Mouse (Mus musculus): Measurements from ENCODE around the gene Tuba1a. TPM values are rescaled to one million over a fixed set of nuclear protein-coding genes. Genes with fewer than 3 reads are reported as not detected.
"Not testable (repeated sequence)": the region's sequence is repeated elsewhere in the genome, so short reads cannot be mapped to it uniquely, and the experiment has no call there.

The Tuba1a gene
- polyA plus RNA-seq, 1 experiment from 2014 or later: 602 TPM

DNA sequence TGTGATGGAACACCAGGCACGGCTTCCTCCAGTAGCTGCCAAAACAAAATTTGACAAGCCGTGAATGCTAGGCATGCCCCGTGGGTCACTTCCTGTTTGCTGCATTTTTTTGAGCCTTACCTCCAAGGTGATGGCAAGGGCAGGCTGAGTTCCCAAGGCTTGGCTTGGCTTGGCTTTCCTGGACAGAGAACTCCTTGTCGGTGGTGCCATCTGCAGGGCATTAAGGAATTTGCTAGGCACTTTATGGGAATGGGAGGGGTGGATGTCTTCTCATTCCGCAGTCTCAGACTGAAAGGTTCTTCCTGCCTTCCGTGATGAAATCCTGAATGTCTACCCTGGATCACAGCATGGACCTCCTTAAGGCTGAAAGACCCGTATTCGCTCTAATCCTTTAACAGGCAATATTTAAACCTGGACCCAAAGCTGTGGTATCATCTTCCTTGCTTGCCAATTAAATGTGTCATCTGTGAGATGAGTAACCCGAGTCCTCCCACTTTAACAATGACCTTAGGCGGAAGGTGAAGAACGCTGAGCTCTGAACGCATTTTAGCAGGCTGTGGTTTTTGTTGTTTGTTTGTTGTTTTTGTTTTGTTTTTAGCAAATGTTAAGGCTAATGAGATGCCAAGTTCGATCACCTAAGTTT is 24.8 kb downstream of the Tuba1a start:
- H3K27me3 ChIP-seq (ENCODE audit: control insufficient read depth, insufficient read depth, low read length): no peaks in the 10 kb centered on the region
- DNase-seq (ENCODE audit: low spot score) (peak; percentile 84), ATAC-seq (ENCODE audit: low FRiP score, low TSS enrichment) (peak; percentile 82)
- no peak overlapping the region for H3K4me2 ChIP-seq (replicated peaks; ENCODE audit: low read depth)
- H3K9ac ChIP-seq (ENCODE audit: low read length): no peak overlapping the region
- H3K36me3 ChIP-seq (ENCODE audit: control insufficient read depth, insufficient read depth, low read length): peaks cover 5% of the 10 kb centered on the region
- H3K27ac ChIP-seq (replicated peaks): no peak overlapping the region
- H3K4me1 ChIP-seq (replicated peaks; ENCODE audit: control insufficient read depth, insufficient read depth): no peaks in the 10 kb centered on the region
- no peak overlapping the region for H3K4me3 ChIP-seq (ENCODE audit: low read depth, low read length)
- TF ChIP-seq CTCF (IDR thresholded peaks at IDR 0.05; ENCODE audit: low read depth) (peak; percentile 88), EP300 (optimal IDR thresholded peaks at IDR 0.05) (no peak)
- no peaks in the 10 kb centered on the region for H3K9me3 ChIP-seq (ENCODE audit: control insufficient read depth, low read length)
- WGBS: 15% methylated on average over 13 of the region's 13 CpGs

DNA sequence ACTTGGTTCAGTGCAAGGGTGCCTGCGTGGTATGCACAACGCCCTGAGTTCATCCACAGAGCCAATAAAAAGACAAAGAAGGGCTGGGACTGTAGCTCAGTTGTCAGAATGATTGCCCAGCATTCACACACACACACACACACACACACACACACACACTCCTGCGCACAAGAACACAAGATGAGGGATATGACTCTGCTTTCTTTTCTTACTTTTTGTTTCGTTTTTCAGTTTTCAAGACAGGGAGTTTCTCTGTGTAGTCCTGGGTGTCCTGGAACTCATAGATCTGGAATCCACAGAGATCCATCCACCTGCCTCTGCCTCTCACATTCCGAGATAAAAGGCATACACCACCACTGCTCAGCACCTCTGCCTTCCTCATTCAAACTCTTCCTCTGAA is 25.9 kb downstream of the Tuba1a start:
- H3K4me3 ChIP-seq (ENCODE audit: low read depth, low read length): no peak overlapping the region
- H3K4me1 ChIP-seq (replicated peaks; ENCODE audit: control insufficient read depth, insufficient read depth): no peaks in the 10 kb centered on the region
- no peaks in the 10 kb centered on the region for H3K27me3 ChIP-seq (ENCODE audit: control insufficient read depth, insufficient read depth, low read length)
- 72% methylated on average over 5 of the region's 5 CpGs for WGBS
- TF ChIP-seq EP300 (optimal IDR thresholded peaks at IDR 0.05) (no peak), CTCF (IDR thresholded peaks at IDR 0.05; ENCODE audit: low read depth) (no peak)
- no peaks in the 10 kb centered on the region for H3K9me3 ChIP-seq (ENCODE audit: control insufficient read depth, low read length)
- no peak overlapping the region for H3K4me2 ChIP-seq (replicated peaks; ENCODE audit: low read depth)
- H3K36me3 ChIP-seq (ENCODE audit: control insufficient read depth, insufficient read depth, low read length): peaks cover 5% of the 10 kb centered on the region
- no peak overlapping the region for H3K9ac ChIP-seq (ENCODE audit: low read length)
- no peak overlapping the region for H3K27ac ChIP-seq (replicated peaks)
- ATAC-seq (ENCODE audit: low FRiP score, low TSS enrichment): no peak
- DNase-seq (ENCODE audit: low spot score): no peak

DNA sequence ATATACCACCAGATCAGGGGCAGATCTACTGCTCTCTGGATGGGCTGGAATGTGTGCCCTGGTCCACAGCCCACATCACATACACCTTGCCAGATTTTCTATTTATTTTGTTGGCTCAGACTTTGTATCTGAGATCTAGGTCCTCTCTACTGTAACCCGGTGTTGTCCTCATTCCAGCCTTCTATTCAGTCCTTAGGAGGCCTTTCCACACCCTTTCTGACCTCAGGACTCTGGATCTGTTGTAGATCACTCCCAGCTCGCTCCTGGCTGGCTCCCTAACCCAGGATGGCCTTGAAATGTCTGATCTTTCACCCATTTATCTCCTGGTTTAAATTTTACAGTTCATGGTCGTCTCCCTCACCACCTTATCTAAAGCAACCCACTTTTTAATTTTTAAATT is 28.8 kb downstream of the Tuba1a start:
- Histone ChIP-seq H3K27ac (replicated peaks) (no peak overlapping the region), H3K4me2 (replicated peaks; ENCODE audit: low read depth) (no peak overlapping the region), H3K4me1 (replicated peaks; ENCODE audit: control insufficient read depth, insufficient read depth) (no peaks in the 10 kb centered on the region), H3K36me3 (ENCODE audit: control insufficient read depth, insufficient read depth, low read length) (no peaks in the 10 kb centered on the region), H3K9me3 (ENCODE audit: control insufficient read depth, low read length) (no peaks in the 10 kb centered on the region), H3K4me3 (ENCODE audit: low read depth, low read length) (no peak overlapping the region), H3K27me3 (ENCODE audit: control insufficient read depth, insufficient read depth, low read length) (no peaks in the 10 kb centered on the region), H3K9ac (ENCODE audit: low read length) (no peak overlapping the region)
- no peak for TF ChIP-seq EP300 (optimal IDR thresholded peaks at IDR 0.05)
- TF ChIP-seq CTCF (IDR thresholded peaks at IDR 0.05; ENCODE audit: low read depth): no peak
- 55% methylated on average over 3 of the region's 3 CpGs for WGBS
- ATAC-seq (ENCODE audit: low FRiP score, low TSS enrichment): no peak
- no peak for DNase-seq (ENCODE audit: low spot score)

DNA sequence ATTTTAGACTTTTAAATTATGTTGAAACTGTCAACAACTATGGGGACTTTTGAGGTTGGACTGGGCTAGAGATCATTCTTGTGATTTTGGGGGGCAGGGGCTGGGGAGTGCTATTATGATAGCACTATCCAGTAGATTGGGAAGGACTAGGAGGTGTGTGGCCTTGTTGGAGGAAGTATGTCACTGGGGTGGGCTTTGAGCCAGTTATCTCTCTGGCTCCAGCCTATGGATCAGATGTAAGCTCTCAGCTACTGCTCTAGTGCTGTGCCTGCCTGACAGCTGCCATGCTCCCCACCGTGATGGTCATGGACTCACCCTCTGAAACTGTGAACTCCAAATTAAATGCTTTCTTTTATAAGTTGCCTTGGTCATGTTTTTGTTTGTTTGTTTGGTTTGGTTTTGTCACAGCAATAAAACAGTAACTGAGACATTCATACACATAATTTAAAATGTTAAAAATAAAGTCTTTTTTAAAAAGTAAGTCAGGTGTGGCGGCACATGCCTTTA is 30.4 kb downstream of the Tuba1a start:
- TF ChIP-seq EP300 (optimal IDR thresholded peaks at IDR 0.05) (no peak), CTCF (IDR thresholded peaks at IDR 0.05; ENCODE audit: low read depth) (no peak)
- no peak overlapping the region for H3K4me2 ChIP-seq (replicated peaks; ENCODE audit: low read depth)
- DNase-seq (ENCODE audit: low spot score) (no peak), ATAC-seq (ENCODE audit: low FRiP score, low TSS enrichment) (no peak)
- H3K27ac ChIP-seq (replicated peaks): no peak overlapping the region
- H3K9ac ChIP-seq (ENCODE audit: low read length): no peak overlapping the region
- H3K9me3 ChIP-seq (ENCODE audit: control insufficient read depth, low read length): no peaks in the 10 kb centered on the region
- WGBS: 83% methylated on average over 2 of the region's 2 CpGs
- no peaks in the 10 kb centered on the region for H3K27me3 ChIP-seq (ENCODE audit: control insufficient read depth, insufficient read depth, low read length)
- no peaks in the 10 kb centered on the region for H3K36me3 ChIP-seq (ENCODE audit: control insufficient read depth, insufficient read depth, low read length)
- no peaks in the 10 kb centered on the region for H3K4me1 ChIP-seq (replicated peaks; ENCODE audit: control insufficient read depth, insufficient read depth)
- H3K4me3 ChIP-seq (ENCODE audit: low read depth, low read length): no peak overlapping the region

- H3K4me2 ChIP-seq (replicated peaks; ENCODE audit: low read depth): no peak overlapping the region
- no peaks in the 10 kb centered on the region for H3K36me3 ChIP-seq (ENCODE audit: control insufficient read depth, insufficient read depth, low read length)
- no peaks in the 10 kb centered on the region for H3K27me3 ChIP-seq (ENCODE audit: control insufficient read depth, insufficient read depth, low read length)
- no peak overlapping the region for H3K4me3 ChIP-seq (ENCODE audit: low read depth, low read length)
- no peaks in the 10 kb centered on the region for H3K4me1 ChIP-seq (replicated peaks; ENCODE audit: control insufficient read depth, insufficient read depth)
- DNase-seq (ENCODE audit: low spot score) (no peak), ATAC-seq (ENCODE audit: low FRiP score, low TSS enrichment) (no peak)
- no peak overlapping the region for H3K9ac ChIP-seq (ENCODE audit: low read length)
- 41% methylated on average over 3 of the region's 3 CpGs for WGBS
- H3K27ac ChIP-seq (replicated peaks): no peak overlapping the region
- TF ChIP-seq CTCF (IDR thresholded peaks at IDR 0.05; ENCODE audit: low read depth) (no peak), EP300 (optimal IDR thresholded peaks at IDR 0.05) (no peak)
- no peaks in the 10 kb centered on the region for H3K9me3 ChIP-seq (ENCODE audit: control insufficient read depth, low read length)
These were observed 30.9 kb downstream of the Tuba1a start for GRCm38 (mm10) chr15:98922581-98922980.

GRCm38 (mm10) chr15:98921510-98921909 is 32.0 kb downstream of the Tuba1a start:
- Histone ChIP-seq H3K4me2 (replicated peaks; ENCODE audit: low read depth) (no peak overlapping the region), H3K36me3 (ENCODE audit: control insufficient read depth, insufficient read depth, low read length) (no peaks in the 10 kb centered on the region), H3K9ac (ENCODE audit: low read length) (no peak overlapping the region), H3K9me3 (ENCODE audit: control insufficient read depth, low read length) (no peaks in the 10 kb centered on the region), H3K4me1 (replicated peaks; ENCODE audit: control insufficient read depth, insufficient read depth) (no peaks in the 10 kb centered on the region), H3K4me3 (ENCODE audit: low read depth, low read length) (no peak overlapping the region), H3K27me3 (ENCODE audit: control insufficient read depth, insufficient read depth, low read length) (no peaks in the 10 kb centered on the region), H3K27ac (replicated peaks) (no peak overlapping the region)
- WGBS: 82% methylated on average over 5 of the region's 5 CpGs
- ATAC-seq (ENCODE audit: low FRiP score, low TSS enrichment): no peak
- TF ChIP-seq EP300 (optimal IDR thresholded peaks at IDR 0.05) (no peak), CTCF (IDR thresholded peaks at IDR 0.05; ENCODE audit: low read depth) (no peak)
- no peak for DNase-seq (ENCODE audit: low spot score)

- H3K9me3 ChIP-seq (ENCODE audit: control insufficient read depth, low read length); H3K4me1 ChIP-seq (replicated peaks; ENCODE audit: control insufficient read depth, insufficient read depth); ATAC-seq (ENCODE audit: low FRiP score, low TSS enrichment); H3K27me3 ChIP-seq (ENCODE audit: control insufficient read depth, insufficient read depth, low read length); DNase-seq (ENCODE audit: low spot score); H3K36me3 ChIP-seq (ENCODE audit: control insufficient read depth, insufficient read depth, low read length): not testable (repeated sequence)
- Histone ChIP-seq H3K4me3 (ENCODE audit: low read depth, low read length) (peak overlapping the region; percentile 90), H3K9ac (ENCODE audit: low read length) (peak overlapping the region; percentile 50; the same call in 1 of the 2 replicates), H3K4me2 (replicated peaks; ENCODE audit: low read depth) (peak overlapping the region; percentile 79), H3K27ac (replicated peaks) (peak overlapping the region; percentile 74)
- WGBS: 16% methylated on average over 8 of the region's 8 CpGs
These were observed 35.0 kb downstream of the Tuba1a start for GRCm38 (mm10) chr15:98918499-98918895.

Data from stomach, postnatal 0 days (tissue).